Mouse (Mus musculus) lung, adult 2 months (tissue): ENCODE measurements around the gene Tmed9. TPM values are rescaled to one million over a fixed set of nuclear protein-coding genes. Genes with fewer than 3 reads are reported as not detected.
"Not testable (repeated sequence)": the region's sequence is repeated elsewhere in the genome, so short reads cannot be mapped to it uniquely, and the experiment has no call there.

Experiments
- DNase-seq: peaks from one replicate; pipeline ENCODE4 v3.0.0; 2022
- H3K4me1 ChIP-seq: fragments of 200-500 bp; 2 replicates; pipeline ENCODE4 v1.6.1; 2011; ENCODE audit warnings: low read length; ENCODE audit not compliant: control insufficient read depth, insufficient read depth
- H3K4me3 ChIP-seq: fragments of 200-500 bp; replicated peaks from 2 replicates; pipeline ENCODE3; 2011; ENCODE audit warnings: low read depth, mild to moderate bottlenecking, control low read depth, low read length; ENCODE audit errors: extremely low read depth
- CTCF ChIP-seq: fragments of 200-500 bp; IDR thresholded peaks from 2 replicates; pipeline ENCODE4 v1.5.1; 2011; ENCODE audit warnings: mild to moderate bottlenecking, low read length, control low read depth; ENCODE audit not compliant: insufficient read depth
- POLR2A ChIP-seq: fragments of 200-500 bp; IDR thresholded peaks from 2 replicates; pipeline ENCODE4 v1.6.1; 2011; ENCODE audit warnings: low read depth, mild to moderate bottlenecking, control low read depth, low read length, borderline replicate concordance; ENCODE audit errors: extremely low read depth
- WGBS: fragments of 180-500 bp; shearing (Covaris S2); methylation state at CpG from one replicate; pipeline ENCODE4 v1.1.7; 2018; 5-methylcytosine and 5-hydroxymethylcytosine counted together
- polyA plus RNA-seq: library from polyadenylated mRNA; depleted of rRNA; stranded (reverse); fragments of >200 nt; gene quantifications from 2 replicates; pipeline ENCODE4 v1.2.3, GENCODE M21; 2012

Tmed9 gene
- polyA plus RNA-seq, 1 experiment, result 81.6 TPM

- TF ChIP-seq POLR2A (no peak), CTCF (peak; percentile 91)
- H3K4me3 ChIP-seq, result no peak overlapping the region
- 4% methylated on average over 3 of the region's 3 CpGs for WGBS
- H3K4me1 ChIP-seq, result peaks cover 6% of the 10 kb centered on the region; the same call in 1 of the 2 replicates
- DNase-seq, result peak; percentile 81
These were observed 28.1 kb downstream of the Tmed9 start for GRCm38 (mm10) chr13:55601611-55602010.

DNA sequence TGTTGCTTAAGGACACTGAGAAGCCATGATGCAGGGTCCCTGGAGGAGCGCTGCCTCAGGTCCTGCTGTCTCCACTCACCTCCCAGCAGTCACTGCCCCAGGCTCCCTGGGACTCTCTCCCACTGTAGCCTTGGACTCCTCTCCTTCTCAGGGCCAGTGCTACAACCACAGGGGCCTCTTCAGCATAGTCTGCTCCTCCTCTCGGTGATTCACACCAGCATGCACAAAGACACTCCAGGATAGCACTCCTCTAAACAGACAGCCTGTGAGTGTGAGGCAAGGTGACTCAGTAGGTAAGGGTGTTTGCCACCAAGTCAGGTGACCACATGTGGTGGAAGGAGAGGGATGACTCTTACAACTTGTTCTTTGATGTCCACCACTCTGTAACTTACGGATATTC is 31.1 kb downstream of the Tmed9 start:
- Histone ChIP-seq H3K4me1 (peaks cover 3% of the 10 kb centered on the region; the same call in 1 of the 2 replicates), H3K4me3 (no peak overlapping the region)
- TF ChIP-seq CTCF (no peak), POLR2A (no peak)
- WGBS, result 91% methylated on average over 3 of the region's 3 CpGs
- no peak for DNase-seq

DNA sequence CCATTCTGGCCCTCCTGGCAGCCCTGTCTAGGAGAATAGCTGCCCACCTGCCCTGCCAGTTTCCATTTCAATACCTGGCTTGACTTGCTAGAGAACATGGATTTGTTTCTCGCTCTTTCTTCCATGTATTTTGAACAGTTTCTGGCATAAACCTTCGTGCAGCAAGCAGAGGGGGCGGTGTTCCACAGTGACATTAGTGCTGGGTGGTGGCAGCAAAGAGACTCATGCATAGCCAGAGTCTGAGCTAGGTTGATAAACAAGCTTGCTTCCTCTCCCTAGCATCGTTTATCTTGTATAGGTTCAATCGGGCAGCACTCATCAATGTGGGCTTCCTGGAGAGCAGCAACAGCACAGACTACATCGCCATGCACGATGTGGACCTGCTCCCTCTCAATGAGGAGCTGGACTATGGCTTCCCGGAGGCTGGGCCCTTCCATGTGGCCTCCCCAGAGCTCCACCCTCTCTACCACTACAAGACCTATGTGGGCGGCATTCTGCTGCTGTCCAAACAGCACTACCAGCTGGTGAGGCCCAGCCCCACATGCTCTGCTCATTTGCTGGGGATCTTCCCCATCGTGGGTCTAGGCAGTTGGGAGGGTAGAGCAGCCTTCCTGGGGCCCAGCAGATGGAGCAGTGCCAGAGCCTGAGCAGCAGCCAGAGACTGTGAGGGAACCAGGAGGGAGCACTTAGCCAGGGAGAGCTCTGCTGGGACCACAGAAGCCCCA is 33.5 kb downstream of the Tmed9 start:
- WGBS, result 74% methylated on average over 10 of the region's 10 CpGs
- H3K4me1 ChIP-seq, result no peaks in the 10 kb centered on the region
- no peak for DNase-seq
- TF ChIP-seq POLR2A, result no peak
- no peak for TF ChIP-seq CTCF
- no peak overlapping the region for H3K4me3 ChIP-seq

GRCm38 (mm10) chr13:55607624-55608006 is 34.1 kb downstream of the Tmed9 start:
- Histone ChIP-seq H3K4me1 (no peaks in the 10 kb centered on the region), H3K4me3 (no peak overlapping the region)
- no peak for TF ChIP-seq CTCF
- no peak for TF ChIP-seq POLR2A
- WGBS, result 88% methylated on average over 2 of the region's 2 CpGs
- no peak for DNase-seq

GRCm38 (mm10) chr13:55611996-55612395 is 38.5 kb downstream of the Tmed9 start:
- TF ChIP-seq CTCF, result no peak
- TF ChIP-seq POLR2A, result no peak

GRCm38 (mm10) chr13:55613471-55613870 is 39.9 kb downstream of the Tmed9 start:
- H3K4me3 ChIP-seq, result no peak overlapping the region
- DNase-seq, result no peak
- no peaks in the 10 kb centered on the region for H3K4me1 ChIP-seq
- 53% methylated on average over 5 of the region's 5 CpGs for WGBS
- no peak for TF ChIP-seq CTCF
- no peak for TF ChIP-seq POLR2A

More at GRCm38 (mm10) chr13:55611996-55612395, 38.5 kb downstream of the Tmed9 start:
- H3K4me3 ChIP-seq, result no peak overlapping the region
- no peak for DNase-seq
- WGBS, result 79% methylated on average over 7 of the region's 7 CpGs
- no peaks in the 10 kb centered on the region for H3K4me1 ChIP-seq

DNA sequence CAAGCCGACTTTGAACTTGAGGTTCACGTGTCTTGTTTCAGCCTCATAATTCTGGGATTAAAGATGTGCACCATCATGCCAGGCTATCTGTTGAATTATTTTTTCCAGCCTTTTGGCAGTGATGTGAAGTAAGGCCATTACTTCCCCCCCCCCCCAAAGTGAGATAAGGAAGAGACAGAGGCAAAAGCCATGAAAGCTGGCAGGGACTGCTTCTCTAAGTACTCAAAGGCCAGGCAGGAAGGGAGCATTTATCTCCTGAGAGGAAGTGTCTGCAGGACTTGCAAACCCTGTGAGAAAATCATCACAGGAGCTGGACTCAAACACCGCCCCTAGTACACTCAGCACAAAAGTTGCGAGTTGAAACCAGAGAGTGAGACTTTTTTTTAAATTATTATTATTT is 45.8 kb downstream of the Tmed9 start:
- DNase-seq, result no peak

GRCm38 (mm10) chr13:55620275-55620674 is 46.7 kb downstream of the Tmed9 start:
- TF ChIP-seq CTCF (no peak), POLR2A (no peak)
- Histone ChIP-seq H3K4me3 (no peak overlapping the region), H3K4me1 (no peaks in the 10 kb centered on the region; the same call in 1 of the 2 replicates)
- 71% methylated on average over 2 of the region's 2 CpGs for WGBS
- no peak for DNase-seq

More for the DNA sequence above, 45.8 kb downstream of the Tmed9 start:
- TF ChIP-seq POLR2A (no peak), CTCF (no peak)
- Histone ChIP-seq H3K4me1 (no peaks in the 10 kb centered on the region; the same call in 1 of the 2 replicates), H3K4me3 (no peak overlapping the region)
- 66% methylated on average over 4 of the region's 4 CpGs for WGBS

DNA sequence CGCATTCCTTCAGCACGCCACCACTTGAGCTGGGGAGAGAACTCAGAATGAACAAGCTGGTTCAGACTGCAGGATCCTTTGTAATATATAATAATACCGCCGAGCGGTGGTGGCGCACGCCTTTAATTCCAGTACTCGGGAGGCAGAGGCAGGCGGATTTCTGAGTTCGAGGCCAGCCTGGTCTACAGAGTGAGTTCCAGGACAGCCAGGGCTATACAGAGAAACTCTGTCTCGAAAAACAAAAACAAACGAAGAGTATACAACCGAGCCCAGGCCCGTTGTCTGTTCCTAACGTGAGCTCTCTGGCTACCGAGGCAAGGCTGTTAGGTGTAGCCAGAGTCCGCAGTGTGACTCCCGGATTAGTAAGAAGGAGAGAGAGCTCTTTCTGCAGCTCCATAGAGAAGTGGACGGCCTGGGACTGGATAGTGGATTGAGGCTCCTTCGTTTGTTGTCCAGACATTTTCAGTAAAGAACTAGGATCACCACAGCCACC is 48.7 kb downstream of the Tmed9 start:
- WGBS, result 14% methylated on average over 20 of the region's 20 CpGs
- peak overlapping the region; percentile 91 for H3K4me3 ChIP-seq
- H3K4me1 ChIP-seq, DNase-seq: not testable (repeated sequence)

GRCm38 (mm10) chr13:55622649-55623541 is 49.4 kb downstream of the Tmed9 start, which contains the start of gene Caml:
Gene Caml (plus strand): TSS chr13:55623005.
- TF ChIP-seq CTCF (no peak), POLR2A (peak; percentile 82; the same call in 1 of the 2 replicates)
- Histone ChIP-seq H3K4me3 (peak within 1 kb of the TSS; percentile 91), H3K4me1 (no peaks in the 10 kb centered on the region; the same call in 1 of the 2 replicates)
- peak; percentile 92 for DNase-seq
- under 1% methylated on average over 59 of the region's 59 CpGs for WGBS
